Mouse (Mus musculus) right cerebral cortex, postnatal 4 days (tissue): ENCODE measurements around the gene Wdr93.
"Not testable (repeated sequence)": the region's sequence is repeated elsewhere in the genome, so short reads cannot be mapped to it uniquely, and the experiment has no call there.

Source experiments
- DNase-seq: peaks from one replicate; pipeline ENCODE4 v3.0.0-alpha.2; 2022

The Wdr93 gene

DNA sequence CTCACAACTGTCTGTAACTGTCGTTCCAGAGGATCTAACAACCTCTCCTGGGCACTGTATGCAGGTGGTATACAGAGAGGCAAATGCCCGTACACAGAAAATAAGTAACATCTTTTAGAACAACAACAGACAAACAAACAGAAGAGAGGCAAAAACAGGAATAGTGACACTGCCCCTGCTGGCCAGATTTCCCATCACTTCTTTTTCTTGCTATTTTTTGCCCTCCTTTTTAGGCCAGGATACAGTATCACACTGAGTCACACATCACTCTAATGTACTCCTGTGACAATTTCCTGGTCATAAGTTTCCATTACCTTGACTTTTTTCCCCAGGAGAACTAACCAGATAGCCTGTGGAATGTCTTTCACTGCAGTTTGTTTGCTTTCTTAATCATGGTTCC is 13.4 kb downstream of the Wdr93 start:
- no peak for DNase-seq

DNA sequence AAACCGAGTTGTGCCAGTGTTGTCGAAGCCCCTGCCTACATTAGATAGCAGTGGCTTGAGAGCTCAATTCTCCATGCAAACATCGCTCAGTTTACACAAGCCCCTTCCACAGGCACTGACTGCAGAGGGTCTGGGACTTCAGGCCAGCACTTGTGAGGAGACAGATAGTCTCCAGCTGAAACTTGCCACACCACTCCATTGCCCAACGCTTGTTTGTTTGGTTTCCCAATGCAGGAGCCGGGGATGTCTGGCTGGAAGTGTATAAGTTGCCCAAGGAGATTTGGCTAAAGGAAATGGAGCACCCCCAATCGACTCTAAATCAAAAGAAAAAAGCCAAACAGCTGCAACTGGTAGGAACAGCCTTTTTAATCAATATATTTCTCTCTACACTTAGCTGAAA is 15.2 kb downstream of the Wdr93 start:
- DNase-seq, result no peak

DNA sequence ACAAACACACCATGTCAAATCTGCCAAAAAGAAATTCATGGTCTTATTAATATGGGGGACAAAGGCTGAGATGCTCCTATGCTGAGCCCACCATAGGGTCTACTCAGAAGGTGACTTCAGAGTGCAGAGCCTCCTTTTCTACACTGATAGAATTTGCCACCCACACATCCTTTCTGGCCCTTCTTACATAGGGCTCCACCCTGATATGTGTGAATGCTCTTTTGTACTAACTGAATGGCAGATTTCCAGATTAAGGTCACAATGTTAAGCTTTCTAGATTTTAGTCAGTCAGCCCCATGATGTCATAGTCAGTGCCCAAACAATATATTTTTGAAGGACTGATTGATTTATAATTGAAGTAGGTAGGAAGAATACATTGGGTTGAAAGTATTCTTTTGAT is 16.8 kb downstream of the Wdr93 start:
- no peak for DNase-seq

DNA sequence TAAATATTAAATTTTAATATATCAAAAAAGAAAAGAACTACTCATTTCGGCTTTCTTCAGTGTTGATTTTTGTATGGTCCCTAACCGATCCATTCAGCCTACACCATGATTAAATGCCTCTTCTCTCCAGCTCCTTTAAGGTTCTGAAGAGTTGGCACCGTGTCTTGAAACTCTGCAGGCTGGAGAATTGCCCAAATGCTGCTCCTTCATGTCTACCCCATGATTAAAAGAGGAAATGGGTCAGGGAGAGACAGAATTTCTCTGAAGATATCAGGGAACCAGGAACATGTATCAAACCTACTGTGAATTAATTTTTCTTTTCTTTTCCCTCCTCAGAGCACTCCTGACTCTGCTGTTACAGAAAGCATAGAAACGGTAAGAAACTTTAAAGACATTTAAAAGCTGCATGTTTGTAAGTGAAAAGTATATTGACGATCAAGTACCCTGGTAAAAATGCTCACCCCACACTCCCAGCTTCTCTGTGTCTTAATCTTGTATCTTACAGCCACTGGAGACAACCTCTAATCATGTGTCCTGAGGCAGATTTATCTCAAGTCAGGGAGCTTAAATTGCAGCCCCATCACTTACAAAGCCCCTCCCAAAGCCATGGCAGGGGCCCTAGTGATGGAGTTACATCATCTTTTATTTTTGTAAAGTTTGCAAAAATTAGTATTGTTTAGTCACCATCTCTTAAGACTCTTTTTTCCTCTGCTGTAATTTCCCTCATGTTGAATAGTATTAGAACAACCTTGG is 18.3 kb downstream of the Wdr93 start:
- DNase-seq, result no peak

DNA sequence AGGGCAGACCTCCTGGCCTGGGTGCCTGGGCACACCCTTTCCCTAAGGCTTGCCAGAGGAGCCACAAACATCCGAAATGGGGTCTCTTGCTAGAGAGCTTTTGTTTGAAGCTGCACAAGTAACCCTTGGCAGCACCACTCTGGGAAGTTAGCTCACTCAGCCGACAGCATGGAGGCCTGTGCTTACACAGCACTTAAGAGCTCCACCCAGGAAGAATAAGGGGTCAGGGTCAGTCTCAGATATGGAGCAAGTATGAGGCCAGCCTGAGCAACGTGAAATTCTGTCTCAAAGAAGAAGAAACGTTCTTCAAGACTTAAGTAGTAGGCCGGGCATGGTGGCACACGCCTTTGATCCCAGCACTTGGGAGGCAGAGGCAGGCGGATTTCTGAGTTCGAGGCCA is 19.1 kb downstream of the Wdr93 start:
- DNase-seq, result no peak

DNA sequence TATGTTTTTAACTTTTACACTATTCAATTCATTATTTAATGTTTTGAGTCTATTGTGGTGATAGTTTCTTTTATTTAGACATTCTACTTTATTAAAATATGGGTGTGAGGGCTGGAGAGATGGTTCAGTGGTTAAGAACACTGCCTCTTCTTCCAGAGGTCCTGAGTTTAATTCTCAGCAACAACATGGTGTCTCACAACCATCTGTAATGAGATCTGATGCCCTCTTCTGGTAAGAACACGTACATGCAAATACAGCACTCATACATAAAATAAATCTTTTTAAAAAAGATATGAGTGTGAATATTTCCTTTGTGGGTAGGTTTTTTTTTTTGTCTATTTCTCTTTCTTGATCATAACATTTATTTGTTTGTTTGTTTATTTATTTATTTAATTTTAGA is 23.0 kb downstream of the Wdr93 start:
- DNase-seq, result no peak

DNA sequence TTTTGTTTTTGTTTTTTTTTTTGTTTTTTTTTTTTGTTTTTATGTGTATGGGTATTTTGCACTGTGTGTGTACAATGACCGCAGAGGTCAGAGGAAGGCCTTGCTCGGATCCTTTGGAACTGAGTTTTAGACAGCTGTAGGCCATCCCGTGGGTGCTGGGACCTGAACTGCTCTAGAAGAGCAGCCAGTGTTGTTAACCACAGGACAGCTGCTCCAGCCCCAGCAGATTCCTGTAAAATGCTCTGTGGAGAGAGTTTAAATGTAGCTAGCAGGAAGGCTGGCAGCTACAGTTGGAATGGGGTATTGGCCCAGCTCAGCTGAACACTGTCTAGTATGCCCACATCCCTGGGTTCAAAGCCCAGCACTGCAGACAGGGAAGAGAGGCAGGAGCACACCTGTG is 26.7 kb downstream of the Wdr93 start:
- no peak for DNase-seq

DNA sequence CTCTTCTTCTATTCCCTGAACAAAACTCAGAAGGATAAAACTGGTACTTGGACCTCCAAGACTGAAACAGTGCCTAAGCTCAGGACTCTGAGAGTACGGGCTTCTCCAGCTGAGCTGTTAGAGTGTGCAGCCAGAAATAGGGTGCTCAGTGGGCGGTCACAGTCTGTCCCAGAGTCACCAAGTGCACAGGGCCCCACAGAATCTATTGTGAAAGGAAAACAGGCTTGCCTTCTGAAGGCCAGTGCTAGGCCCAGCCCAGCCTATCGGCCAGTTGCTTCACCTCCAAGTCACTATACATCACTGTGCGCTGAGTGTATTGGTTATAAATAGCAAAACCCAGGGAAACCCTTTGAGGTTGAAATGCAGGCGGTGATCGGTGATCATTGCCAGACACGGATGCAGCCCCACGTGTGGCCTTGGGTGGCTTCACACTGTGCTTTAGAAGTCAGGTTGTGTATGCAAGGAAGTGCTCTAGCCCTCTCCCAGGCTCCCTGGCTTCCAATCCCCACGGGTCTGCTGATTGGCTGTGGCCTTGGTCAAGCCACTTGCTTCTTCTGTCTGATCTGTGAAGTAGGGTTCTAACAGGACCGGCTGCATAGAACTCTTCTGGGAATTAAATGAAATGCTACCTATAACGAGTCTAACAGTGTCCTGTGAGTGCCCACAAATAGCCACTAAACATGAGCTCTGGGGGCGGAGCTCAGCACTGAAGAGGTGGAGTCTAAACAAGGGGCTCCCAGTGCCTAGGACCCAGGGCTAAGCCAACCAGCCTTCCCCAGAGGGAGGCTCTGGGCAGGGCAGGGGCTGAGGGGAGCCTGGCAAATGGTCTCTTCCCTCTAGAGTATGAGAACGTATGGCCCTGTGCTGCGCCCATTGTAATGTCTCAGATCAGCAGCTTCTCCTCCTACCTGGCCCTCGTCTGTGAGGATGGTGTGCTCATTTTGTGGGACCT is 28.9 kb downstream of the Wdr93 start:
- DNase-seq, result no peak

DNA sequence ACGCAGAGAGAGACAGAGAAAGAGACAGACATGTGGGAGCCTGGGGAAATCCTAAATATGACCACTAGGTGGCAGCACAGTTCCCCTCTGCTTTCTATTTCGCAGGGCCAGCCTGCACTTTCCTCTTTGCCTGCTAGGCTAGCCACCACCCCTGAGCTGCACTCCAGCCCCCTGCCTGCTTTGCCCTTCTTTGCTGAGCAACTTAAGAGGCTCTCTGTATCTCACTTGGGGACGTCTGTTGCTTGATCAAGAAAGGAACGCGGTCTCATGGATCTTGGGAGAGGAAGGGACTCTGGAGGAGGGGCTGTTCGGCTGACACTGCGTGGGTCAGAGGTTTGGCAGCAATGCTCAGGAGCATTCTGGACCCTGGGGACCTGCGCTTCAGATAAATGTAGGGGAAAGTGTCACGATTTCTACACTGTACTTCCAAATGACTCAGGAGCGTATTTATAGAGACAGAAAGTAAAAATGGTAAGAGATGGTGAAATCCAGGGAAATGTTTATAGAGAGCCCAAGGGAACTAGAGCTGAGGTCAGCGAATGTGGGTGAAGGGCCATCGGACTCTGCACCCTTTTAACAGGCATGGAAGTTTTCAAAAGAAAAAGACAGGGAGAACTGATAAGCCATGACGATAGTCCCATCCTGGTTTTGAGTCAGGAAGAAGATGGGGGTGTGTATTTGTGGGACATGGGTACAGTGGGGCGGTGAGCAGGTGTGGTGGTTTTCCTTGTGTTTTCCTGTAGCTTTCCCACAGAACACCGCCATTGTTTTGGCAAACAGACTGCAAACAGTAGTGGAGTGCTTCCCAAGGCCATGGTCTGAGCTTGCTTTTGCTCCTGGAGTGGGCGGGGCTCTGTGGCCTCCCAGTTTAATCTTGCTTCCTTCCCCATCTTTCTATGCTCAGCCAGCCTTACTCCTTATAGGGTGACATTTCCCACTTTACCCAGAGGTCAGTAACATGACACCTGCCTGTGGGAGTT is 38.0 kb downstream of the Wdr93 start:
- DNase-seq, result peak; percentile 75

DNA sequence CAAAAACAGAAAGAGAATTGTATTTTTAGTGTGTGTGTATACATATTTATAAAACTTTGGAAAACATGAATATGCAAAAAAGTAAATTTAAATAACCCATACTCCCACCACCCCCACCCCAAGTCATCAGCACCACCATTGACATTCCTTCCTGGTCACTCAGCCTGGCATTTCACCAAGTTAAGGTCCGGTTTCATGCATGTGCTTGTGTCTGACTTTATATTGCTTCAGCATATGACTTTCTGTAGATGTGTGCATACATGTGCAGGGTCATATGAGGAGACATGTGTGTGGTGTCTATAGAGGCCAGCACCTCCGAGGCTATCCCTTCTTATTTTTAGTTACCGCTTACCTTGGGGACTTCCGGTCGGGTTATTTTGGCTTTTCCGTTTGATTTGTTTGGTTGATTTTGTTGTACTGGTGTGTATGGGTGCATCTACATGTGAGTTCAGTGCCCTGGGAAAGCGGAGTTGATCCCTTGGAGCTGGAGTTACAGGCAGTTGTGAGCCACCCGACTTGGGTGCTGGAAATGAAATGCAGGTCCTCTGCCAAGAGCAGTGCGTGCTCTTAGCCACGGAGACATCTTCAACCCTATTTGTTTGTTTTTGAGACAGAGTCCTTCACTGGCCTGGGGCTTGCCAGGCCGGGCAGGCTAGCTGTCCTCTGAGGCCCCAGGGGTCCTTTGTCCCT is 39.0 kb downstream of the Wdr93 start:
- DNase-seq, result no peak

DNA sequence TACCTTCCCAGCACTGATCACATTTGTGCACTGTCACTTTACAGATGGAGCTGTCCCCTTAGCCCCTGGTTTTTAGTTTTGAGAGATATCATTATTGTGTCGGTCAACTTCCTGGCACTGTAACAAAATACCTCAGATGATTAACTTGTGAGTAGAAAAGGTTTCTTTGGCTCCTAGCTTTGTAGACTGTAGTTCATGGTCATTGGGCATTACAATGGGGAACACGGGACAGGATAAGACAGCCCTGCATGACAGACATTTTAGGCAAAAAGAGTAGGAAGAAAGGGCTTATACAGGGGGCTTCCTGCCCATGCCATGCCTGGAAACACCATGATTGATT is 39.5 kb downstream of the Wdr93 start:
- no peak for DNase-seq

DNA sequence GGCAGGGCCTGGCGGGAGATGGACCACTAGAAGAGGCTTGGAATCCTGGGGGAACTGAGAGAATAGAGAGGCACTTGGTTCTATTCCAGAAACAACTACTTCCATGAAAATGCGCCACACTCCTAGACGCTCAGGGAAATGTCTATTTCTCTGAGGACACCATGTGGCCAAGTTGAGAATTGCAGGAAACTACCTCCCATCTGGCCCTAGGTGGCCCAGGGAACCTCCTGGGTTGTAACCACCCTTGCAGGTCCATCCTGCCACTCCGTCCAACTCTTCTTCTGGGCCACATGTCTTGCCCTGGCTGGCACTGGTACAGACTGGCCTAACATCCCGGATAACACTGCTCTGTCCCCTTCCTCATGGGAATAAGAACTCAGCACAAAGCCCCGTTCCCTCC is 43.3 kb downstream of the Wdr93 start:
- peak; percentile 67 for DNase-seq

DNA sequence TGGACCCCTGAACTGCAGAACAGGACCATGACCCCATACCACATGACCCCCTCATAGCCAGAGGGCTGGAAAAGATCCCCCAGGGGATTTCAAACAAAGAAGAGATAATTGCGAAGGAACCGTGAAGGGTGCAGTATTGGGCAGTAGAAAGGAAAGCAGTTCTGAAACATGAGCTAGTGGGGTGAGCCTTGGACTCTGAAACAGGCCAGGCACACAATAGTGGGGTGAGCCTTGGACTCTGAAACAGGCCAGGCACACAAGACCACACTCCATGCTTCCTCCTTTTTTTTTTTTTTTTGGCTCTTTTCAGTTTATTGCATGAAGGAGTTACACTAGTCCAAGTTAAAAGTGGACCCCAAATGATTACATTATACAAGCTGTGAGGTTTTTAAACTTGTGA is 46.8 kb downstream of the Wdr93 start:
- not testable (repeated sequence) for DNase-seq

DNA sequence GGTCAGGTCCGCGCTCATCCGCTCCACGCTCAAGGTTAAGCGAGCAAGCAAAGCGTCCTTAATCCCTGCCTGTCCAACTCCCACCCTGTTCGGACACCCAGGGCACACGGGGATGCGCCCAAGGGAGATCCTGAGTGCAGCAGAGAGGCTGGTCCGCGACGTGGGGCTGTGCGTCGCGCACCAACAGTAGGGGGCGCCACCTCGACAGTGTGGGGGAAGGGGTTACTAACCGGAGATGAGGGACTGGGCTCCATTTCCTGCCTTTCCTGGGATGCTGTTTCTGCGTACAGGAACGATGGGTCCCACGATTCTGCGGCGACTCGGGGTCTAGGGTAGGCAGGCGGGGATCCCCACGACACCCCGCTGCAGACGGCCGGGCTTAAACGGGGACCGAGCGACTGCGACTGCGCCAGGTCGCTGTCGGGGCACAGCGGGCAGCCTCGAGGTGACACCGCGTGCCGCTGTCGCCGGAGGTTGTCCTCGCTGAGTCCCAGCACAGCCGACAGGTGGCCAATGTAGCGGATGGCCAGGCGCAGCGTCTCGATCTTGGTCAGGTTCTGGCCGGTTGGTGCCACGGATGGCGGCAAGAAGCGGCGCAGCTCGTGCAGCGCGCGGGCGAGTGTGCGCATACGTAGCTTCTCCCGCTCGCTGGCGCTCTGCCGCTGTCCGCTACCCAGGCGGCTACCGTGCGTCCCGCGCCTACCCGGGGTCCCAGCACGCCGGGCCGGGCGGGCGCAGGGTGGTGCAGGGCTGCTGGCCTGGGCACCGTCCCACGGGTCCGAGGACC is 49.9 kb downstream of the Wdr93 start:
- DNase-seq, result peak; percentile 63

DNA sequence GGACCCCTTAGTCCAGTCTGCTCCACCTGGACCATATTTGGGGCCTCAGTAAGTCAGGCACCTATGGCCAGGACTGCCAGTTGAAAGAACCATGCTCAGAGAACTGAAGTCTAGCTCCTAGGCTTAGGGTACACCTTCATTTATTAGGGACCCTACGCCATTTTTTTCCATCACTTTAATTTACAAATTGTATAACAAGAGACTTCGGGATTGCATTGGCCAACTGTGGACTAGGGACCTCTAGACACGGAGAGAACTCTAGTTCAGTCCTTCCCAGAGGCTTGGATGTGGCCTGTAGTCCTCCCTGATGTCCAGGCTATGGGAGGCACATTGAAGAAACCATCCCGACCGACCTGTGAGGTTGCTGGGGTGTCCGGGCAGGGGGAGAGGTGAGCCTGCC is 50.7 kb downstream of the Wdr93 start, which contains the start of gene Mesp1:
Gene Mesp1, minus strand, starts transcription at position 101 of the 400 bp plus-strand sequence.
- DNase-seq, result no peak

DNA sequence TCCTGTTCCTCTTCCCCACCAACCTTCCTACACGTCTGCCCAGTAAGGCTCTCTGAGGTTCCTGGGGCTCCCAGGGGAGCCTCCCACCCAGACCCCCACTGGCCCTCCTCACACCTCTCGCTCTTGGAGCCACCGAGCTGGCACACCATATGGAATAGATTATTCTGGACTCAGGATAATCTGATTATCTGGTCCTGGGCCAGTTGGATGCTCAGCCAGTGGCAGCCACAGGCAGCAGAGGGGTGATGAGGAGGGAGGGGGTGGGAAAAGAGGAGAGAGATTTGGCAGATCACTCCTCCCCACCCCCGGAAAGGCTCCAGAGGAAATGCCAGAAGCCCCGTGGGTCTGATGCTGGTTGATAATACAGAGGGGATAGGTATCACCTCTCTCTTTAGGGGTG is 55.6 kb downstream of the Wdr93 start:
- DNase-seq, result no peak

DNA sequence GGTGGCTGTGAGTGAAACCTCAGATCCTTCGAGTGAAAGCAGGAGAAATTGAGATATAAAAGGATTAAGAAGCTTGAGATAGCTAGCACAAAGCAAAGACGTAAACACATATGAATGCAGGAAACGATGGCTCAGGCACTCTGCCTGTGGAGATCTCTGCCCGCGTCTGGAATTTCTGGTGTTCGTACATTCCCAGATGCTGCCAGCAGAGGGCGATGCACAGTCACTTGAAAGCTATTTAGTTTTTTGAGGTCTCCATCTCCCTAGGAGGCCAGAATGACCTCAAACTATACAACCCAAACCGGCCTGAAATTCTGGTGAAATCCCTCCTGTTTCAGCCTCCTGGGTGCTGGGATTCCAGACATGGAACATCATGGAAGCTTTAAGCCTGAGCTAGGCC is 56.1 kb downstream of the Wdr93 start:
- DNase-seq, result peak; percentile 81

DNA sequence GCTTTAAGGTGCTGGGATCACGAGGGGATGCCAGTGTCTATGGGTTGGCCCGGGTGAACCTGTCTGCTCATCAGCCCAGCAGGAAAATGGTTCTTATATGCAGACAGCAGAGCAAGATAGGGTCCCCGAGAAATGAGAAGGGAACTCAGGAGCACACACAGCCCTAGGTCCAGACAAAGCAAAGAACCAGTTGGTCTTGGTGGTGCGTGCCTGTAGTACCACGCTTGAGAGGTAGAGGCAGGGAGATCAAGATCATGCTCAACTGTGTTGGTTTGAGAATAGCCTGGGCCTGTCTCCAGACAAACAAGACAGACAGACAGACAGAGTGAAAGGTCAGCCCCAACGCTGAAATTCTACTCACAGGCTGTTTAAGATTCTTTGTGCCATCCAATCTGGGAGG is 56.5 kb downstream of the Wdr93 start:
- DNase-seq, result no peak

DNA sequence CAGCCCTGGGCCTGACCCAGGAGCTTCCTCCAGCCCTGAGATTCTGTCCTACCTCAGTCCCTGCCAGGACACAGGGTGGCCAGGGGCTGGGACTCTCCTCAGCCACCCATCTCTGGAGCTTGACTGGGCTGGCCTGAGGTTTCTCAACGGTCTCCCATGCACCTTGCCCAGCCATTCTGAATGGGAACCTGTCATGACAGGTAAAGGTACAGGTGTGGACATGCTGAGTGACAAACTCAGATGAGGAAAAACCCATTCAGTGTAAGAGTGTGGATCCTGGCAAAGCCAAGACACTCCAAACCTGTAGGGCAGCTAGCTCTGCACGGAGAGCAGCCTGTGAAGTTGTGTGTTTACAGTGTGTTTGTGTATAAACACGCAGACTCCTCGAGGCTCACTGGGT is 57.4 kb downstream of the Wdr93 start:
- no peak for DNase-seq

DNA sequence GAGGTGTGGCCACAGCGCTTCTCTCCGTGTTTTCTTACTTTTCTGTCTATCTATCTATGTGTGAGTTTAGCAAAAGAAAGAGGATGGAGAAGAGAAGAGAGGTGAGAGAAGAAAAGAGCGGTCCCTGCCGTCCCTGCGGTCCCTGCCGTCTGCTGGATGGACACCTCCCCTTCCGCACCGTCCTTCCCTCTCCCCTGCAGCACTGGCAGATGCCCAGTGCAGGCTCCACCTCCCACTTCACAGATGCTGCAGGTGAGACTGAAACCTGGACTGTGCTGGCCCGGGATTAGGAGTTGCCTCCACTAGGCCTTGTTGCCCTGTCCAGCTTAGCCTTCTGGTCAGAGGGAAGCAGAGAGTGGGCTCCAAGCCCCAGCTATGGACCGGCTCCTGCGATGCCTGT is 58.4 kb downstream of the Wdr93 start:
- DNase-seq, result no peak

DNA sequence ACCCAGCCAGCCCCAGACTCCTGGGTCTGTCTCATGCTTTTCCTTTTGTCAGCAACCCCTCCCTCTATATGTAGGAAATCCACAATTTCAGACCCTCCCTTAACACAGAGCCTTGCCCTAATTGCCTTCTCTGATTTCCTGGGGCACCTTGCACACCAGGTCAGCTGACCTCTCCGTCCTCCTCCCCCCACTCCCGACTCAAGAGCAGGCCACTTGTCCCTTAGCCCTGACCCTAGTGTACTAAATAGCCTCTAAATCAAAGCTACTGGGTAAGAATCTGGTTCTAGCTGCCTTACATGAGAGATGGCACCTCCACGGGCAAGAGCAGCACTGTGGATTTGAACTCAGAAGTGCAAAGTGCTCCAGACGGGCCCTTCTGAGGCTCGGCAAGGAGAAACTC is 59.1 kb downstream of the Wdr93 start:
- no peak for DNase-seq

DNA sequence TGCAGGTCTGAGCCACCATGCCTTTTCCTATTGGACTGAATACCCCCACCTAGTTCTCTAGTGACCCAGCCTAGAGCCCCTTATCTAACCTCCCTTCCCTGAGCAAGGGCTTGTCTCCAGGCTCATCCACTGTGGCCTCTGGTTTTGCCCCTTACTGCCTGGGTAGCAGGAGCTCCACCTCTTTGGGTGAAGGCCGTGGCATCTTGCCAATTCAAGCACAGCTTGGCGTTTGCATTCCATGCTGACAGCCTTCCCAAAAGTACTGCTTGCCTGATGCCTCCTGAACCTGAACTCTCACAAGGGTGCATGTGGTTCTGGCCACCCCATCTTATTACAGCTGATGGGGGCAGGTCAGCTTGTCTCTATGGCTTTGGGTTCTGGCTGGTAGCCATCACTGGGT is 60.9 kb downstream of the Wdr93 start:
- no peak for DNase-seq
